Mouse (Mus musculus) embryo, embryonic 11.5 days (tissue): Measurements from ENCODE around the gene Sall4.
A peak's percentile ranks its signal among the peaks of the same experiment; 100 is the strongest.

Experiments used
- DNase-seq: peaks from one replicate; pipeline ENCODE4 v3.0.0-alpha.2; 2012; ENCODE audit warnings: low read depth, low spot score

Sall4 gene

DNA sequence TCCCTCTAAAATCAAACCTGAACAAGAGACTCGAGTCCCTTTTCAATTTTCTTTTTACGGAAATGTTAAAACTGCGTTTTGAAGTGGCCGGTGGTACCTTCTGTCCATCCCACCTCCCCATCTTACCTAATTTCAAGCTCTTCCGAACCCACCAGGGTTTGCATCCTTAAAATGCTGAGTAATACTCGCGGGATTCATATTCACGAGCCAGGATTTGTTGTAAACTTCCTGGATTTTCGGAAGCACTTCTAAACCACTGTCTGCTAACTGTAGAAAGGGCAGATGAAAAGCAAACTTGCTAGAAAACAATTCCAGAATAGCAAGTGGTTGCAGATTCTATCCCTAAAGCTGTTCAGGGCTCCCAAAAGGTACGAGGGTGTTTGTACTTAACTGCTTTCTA lies at the start of gene Sall4:
Gene Sall4, minus strand, starts transcription at position 362 of the 400 bp plus-strand sequence.
- DNase-seq: no peak

DNA sequence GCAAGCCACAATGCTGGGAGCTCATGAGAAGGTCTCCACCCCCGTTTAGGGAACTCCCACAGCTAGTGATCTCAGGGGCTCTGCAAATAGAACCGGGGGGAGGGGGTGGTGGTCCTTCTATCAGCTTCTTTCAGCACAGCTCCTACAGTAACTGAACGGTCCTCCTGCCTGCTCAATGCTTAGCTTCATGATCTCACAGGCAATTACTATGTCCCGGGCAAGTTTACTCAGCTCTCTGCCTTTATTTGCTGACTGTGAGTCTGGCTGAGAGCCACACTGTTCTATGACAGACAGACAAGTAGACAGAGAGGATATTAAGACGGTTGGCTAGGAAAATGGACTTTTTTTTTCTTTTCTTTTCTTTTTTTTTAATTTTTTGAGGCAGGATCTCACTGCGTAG lies 45.5 kb upstream of the Sall4 start:
- no peak for DNase-seq

DNA sequence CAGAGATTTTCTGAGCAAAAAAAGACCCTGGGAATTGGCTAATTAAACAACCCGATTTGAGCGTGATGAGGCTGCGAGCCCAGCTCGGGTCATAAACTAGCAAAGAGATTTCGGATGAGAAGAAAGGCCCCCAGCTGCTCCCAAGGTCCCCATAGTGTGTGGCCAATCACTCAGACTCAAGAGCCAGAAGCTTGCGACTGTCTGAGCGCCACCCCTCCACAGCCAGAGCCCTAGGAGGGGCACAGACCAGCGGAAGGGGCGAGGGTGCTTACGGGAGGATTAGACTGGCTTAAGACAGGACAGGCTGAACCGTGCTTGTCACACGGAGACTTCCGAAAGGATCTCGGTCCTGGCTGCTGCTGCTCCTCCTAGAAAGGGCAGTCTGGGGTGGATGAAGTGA lies 42.2 kb upstream of the Sall4 start:
- DNase-seq: no peak

DNA sequence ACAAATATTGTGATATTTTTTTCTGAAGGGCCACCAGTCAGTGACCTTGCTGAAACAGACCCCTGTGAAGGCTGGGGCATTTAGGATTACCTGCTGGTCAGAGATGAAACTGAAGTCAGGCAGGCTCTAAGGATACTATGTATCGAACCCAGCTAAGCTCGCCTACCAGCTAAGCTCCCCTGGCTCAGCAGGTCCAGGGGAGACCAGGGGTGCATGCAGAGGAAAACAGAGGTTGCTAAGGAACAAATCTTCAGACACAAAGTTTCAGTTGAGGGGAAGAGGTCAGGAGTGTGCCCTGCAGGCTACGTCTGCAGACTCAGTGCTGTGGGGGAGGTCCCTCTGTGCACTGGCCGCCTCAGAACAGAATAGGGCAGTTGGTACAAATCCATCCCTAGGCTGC lies 39.9 kb upstream of the Sall4 start:
- no peak for DNase-seq

DNA sequence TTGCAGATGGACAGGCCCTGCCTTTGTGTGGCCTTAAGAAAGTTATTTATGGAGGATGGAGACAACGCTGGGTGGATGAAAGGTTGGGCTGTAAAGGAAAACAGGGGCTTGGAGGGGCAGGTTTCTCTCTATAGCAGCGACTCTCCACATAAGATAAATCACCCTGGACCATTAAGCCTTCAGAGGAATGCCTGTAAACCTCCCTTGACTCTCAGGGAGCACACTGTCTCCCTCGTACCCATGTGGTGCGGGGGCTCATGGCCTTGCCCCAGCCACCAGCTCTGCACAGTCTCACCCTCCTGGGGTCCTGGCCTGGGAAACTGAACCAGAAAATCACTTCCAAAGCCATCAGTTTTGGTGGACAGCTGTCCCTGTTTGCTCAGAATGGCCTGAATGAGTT lies 36.1 kb upstream of the Sall4 start:
- DNase-seq: no peak

DNA sequence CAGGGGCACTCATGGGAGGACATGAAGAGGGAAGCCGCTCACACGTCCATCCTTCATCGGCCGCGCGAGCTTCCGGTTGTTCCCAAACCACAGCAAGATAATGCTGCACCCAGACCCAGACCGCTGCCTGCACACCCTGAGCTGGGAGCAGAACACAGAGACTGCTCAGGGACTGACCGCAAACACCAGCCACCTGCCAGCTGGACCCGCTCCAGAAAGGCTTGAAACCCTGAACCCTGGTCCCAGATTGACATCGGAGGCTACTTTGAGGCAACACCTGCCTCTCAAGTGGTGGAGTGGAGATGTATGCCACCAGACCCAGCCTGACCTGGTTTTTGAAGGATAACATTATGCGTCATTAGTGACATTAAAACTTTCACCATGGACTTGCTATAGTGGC lies 31.6 kb upstream of the Sall4 start:
- no peak for DNase-seq

DNA sequence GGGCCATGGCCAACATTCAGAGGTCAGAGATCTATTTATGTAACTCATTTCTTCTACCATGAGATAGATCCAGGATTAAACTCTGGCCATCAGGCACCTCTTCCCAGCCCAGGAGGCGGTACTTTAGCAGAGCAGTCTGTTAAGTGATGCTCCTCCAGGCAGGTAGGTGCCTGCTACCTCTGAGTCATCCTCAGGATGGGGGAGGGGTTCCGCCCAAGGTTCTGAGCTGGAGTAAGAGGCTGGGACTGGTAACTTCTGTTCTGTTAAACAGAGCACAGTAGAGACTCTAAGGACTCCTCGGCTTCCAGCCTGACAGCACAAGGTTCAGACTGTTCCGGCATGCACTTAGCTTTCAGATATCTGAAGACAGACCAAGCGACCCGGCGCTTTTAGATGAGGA lies 31.2 kb upstream of the Sall4 start:
- DNase-seq: no peak

DNA sequence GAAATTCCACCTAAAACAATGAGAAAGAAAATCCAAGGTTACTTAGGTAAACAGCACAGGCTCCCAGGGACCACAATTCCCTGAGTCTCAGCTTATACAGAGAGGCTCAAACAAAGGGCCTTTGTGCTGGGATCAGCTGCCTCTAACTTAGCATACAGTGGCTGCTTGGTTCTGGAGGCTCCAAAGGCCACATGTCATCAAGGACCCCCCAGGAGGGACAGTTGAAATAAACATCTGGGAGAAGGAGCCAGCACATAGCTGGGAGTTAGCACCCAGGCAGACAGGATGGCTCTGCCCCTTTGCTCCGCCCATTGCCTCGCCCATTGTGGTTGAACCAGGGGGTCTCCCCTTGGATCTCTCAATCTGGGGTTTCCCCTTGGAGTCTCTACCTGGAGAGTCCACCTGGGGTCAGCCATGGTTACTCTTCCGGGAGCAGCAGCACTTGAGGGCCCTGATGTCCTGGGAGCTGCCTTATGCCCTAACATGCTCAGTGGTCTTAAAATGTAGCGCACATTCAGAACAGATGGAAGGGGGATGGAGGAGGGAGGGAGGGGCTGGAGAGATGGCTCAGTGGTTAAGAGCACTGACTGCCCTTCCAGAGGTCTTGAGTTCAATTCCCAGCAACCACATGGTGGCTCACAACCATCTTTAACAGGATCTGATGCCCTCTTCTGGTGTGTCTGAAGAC lies 23.5 kb upstream of the Sall4 start:
- no peak for DNase-seq

DNA sequence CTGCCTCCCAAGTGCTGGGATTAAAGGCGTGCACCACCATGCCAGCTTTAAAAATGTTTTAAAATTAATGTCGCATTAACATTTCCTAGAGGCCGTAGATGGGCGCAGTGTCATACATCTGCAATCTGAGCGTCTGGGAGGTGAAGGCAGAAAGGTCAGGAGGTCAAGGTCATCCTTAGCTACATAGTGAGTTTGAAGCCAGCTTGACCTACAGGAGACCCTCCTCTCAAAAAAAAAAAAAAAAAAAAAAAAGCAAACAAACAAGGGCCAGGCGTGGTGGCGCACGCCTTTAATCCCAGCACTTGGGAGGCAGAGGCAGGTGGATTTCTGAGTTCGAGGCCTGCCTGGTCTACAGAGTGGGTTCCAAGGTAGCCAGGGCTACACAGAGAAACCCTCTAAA lies 18.4 kb upstream of the Sall4 start:
- DNase-seq: no peak

DNA sequence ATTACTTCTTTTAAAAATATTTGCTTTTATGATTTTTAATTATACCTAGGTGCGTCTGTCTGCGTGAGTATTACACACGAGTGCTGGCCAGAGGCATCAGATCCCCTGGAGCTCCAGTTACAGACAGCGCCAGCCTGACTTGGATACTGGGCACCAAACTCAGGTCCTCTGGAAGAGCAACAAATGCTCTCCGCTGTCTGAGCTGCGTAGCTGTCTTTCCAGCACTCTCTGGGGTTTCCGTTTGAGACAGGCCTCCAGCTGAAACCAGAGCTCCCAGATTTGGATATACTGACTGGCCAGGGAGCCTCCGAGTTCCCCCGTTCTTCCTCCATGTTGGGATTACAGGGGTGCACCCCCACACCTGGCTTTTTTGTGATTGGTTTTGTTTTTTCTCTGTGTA lies 12.9 kb upstream of the Sall4 start:
- DNase-seq: no peak

DNA sequence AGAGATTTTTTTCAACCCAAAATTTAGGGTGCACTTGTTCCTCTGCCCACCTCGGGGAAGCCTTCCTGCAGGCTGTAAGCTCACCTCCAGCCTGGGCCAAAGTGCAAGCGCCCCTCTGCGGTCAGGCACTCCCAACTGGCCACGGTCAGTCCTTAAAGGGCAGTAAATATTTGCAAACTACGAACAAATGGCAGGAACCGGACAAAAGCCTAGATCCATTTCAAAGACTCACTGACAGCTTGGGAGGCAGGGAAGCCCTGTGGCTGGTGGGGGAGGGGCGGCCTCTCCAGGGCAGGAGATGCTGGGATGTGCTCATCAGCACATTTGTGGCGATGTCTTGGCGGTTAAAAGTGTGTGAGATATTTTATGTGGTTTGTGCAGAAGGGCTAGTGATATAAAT lies 12.3 kb upstream of the Sall4 start:
- no peak for DNase-seq

DNA sequence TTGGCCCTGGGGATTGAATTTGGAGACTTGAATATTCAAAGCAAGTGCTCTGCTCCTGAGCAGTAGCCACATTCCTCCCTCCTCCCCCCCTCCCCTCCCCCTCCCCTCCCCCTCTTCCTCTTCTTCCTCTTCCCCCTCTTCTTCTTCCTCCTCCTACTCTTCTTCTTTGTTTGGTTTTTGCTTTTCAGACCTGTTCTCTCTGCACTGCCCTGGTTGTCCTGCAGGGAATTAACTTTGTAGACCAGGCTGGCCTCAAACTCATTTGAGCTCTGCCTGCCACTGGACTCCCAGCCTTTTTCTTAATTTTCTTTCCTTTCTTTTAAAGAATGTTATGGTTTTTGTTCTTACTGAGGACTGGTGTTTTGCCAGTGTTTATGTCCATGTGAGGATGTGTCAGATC lies 9.7 kb upstream of the Sall4 start:
- no peak for DNase-seq

DNA sequence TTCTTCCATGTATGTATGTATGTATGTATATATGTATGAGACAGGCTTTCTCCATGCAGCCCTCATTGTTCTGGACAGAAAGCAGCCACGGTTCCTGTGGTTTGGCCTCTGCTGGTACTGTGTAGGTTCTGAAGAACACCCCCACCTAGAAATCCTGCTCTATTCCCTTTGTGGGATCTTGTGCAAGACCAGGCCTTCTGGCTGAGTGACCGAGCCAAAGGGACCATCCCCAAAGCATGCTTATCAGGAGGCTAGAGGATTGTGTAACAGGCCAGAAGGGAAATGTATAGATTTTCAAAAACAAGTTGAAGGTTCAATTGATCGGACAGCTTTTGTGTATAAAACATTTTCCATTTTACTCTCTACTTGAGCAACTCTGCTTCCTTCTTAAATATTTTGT lies 8.5 kb upstream of the Sall4 start:
- DNase-seq: no peak

DNA sequence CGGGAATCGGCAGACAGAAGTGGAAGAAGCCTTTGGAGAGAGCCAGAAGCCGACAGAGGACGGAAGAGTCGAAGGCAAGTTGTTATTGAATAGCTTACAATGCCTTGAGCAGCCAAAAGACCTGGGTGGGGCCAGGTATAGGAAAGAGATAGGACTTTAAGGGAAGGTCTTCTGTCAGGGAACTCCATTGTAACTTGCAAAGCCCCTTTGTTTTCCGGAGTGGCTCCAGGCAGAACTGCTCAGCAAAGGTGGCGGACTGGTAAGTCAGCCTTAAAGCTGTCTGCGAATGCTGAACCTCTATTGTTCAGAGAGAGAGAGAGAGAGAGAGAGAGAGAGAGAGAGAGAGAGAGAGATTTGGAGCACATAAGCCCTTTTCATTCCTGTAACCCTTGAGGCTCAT lies 1.5 kb upstream of the Sall4 start:
- no peak for DNase-seq

DNA sequence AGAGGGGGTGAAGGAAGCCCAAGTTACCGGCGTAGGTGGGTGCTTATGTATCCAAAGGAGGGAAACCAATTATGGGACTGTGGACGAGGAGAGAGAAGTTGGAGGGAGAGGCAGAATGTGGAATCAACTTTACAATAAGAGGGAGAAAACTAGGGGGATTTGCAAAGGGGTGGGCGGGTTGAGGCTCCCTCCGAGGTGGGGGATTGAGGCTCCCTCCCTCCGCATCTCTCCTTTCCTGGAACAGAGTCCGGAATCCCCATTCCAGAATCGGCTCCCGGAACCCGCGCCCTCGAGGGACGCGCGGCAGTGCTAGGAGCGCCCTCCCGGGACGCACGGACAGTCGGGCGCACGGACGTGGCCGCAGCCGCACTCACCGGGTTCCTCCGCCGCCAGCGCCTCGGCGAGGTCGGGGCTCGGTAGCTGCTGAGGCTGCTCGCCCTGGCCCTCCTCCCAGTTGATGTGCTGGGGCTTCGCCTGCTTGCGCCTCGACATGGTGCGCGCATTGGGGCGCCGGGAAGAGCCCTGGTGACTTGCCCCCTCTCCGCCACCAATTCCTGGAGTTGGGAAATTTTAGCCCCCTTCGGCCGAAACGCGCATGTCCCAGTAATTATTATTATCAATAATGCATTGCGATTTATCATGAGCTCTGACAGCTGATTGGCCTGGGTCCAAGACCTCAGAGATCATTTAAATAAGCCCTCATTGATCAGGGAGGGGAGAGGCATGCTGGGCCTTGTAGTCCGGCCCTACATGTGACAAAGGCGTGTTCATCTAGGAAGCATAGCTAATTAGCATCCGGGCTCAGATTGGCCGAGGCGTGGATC lies 993 bp downstream of the Sall4 start:
- DNase-seq: peak; percentile 73

DNA sequence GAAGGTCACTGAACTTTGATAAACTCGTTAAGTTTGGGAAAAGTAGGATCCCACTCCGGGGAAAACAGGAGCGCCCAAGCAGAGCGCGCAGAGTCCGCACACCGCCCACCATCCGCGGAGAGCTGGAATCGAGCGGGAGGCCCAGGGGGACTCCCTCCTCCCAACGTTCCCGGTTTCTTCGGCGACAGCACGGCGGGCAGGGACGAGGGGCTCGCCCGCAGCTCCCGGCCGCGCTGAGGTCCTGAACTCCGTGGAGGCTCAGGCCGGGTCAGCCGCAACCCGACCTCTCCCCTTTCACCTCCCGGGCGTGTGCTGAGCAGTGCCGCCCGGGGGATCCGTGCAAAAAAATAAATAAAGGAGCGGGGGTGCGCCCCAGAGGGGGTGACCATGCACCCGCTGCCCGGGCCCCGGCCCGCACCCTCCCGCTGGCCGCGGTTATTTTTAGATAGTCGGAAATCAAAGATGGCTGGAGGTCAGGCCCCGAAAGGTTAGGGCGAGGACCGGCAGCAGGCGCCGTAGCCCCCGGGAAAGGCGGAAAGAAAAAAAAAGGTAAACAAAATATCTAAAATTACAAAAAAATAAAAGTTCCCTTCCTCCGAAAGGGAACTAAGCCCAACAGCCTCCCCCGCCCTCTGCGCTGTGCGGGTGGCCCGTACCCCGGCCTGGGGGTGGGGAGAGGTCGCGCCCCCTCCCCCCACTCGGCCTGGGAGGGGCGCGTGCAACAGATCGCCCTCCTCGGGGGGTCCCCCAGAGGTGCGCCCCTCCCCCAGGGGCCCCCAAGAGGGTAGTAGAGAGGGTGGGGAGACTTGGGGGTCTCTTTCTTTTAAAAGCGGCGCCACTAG lies 1.8 kb downstream of the Sall4 start:
- DNase-seq: no peak

DNA sequence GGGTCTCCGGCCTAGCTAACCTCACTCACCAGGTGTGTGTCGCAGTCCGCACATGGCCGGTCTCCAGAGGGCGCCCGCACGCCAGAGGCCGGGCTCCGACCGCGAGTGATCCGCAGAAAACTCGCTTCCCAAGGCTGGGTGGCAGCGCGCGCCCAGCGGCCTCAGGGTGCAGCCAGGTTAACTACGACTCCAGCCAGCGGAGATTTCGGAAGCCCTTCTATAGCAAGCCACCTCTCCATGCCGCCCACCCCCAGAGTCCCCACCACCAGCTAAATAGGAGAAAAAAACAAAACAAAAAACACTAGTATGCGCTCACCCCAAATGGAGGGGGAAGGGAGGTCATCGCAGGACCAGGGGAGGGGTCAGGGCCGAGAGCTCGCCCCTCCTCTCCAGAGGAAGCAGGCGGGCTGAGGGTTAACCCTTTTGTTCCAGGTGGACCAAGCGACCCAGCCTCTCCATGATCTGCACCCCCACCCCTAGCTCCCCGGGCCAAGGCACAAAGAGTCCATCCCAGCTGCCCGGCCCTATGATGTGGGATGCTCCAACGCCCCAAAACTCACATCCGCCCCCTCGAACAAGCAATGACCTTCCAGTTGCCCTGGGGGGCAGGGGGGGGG lies 2.6 kb downstream of the Sall4 start:
- no peak for DNase-seq

DNA sequence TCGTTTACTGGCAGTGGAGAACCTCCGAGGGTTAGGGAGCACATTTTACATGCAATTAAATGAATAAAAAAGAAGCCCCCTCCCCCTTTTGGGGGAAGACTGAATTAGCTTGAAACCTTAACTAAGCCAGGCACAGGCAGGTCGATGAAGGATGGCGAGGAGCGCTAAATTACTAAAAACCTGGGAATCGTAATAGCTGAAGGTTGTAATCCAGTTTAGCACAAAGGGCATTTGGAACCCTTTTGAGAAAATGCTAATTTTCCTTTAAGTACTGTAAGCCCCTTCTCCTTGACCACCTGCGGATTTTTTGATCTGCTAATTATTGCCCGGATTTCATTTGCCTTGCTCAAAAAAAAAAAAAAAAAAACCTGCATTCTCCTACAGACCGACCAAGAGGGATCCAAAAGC lies 3.3 kb downstream of the Sall4 start:
- no peak for DNase-seq

DNA sequence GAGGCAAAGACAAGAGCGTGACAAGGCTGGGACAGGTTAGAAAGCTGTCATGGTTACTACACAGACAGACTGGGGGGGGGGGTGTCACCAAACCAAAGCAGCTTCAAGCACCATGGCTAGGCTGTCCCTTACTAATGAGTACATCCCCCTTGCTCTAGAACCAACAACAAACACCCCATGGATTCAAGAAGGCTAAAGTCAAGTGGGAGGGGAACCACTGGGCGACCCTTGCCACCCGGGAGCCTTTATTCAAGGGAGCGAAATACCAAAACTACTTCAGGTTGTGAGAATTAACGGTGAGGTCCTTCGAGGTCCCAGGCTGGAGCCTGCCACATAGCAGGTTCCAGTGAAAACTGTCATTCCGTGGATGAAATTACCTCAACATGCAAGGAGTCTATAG lies 4.0 kb downstream of the Sall4 start:
- no peak for DNase-seq

DNA sequence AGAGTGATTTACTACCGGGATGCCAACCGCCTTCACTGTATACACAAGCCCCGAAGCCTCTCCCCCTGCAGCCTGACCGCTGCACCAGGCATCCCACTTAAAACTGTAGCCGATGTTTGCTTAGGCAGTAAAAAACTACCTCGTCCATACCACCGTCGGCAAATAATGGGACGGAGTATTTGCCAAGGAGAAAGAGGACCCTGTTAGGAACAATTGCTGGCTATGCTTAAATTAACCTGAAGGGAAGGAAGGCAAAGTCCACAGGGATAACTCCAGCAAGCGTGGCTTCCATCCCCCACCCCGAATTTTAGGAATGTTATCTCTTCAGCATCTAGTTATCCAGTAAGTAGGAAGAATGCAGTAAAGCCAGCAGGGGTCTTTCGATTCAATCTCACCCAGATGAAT lies 5.3 kb downstream of the Sall4 start:
- no peak for DNase-seq

DNA sequence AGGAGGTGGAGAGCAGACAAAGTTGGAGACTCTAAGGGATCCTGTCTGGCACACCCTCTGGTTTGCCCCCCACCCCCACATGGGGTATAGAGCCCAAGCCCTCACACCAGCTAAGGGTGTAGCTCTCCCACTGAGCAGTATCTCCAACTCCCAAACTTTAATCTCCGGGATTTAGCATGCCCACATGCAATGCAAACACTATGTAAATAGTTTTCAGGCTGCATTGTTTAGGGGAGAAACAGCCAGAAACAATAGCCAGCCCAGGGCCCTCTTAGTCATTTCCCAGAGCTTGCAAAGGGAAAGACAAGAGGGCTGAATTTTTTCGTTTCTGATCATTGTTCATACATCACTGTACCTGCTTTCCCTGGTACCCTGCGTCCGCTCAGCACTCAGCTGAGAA lies 5.8 kb downstream of the Sall4 start:
- DNase-seq: no peak

DNA sequence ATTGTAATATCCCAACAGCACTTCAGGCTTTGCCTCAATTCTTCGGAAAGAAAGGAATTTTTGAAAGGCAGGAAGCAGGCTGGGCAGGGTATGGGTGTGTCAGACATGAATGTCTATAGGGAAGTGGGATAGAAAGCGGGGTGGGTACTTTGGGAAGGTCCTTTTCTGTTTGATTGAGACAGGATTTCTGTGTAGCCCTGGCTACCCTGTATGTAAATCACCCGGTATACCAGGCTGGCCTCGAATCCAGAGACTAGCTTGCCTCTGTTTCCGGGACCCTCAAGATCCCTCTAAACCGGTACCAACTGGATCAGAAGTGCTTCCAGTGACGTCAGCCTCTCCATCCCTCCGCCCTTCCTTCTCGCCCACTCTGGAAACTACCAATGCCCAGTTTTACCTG lies 6.6 kb downstream of the Sall4 start:
- no peak for DNase-seq
